Mouse (Mus musculus): Measurements from ENCODE around the gene Tinagl1. TPM values are rescaled to one million over a fixed set of nuclear protein-coding genes. Genes with fewer than 3 reads are reported as not detected.

Tinagl1 gene
- not detected for total RNA-seq (2023)

GRCm38 (mm10) chr4:130175072-130175711 lies at the start of gene Tinagl1:
Gene Tinagl1 (minus strand): TSS chr4:130175122.

GRCm38 (mm10) chr4:130222179-130222578 lies 47.3 kb upstream of the Tinagl1 start, which contains the start of gene Gm853:
Gene Gm853 (minus strand): TSS chr4:130222401.

GRCm38 (mm10) chr4:130139214-130139492 lies 35.8 kb downstream of the Tinagl1 start, which contains the start of gene Hcrtr1:
Gene Hcrtr1 (minus strand): TSS chr4:130139359.

Other genes with a start within 250 kb of the Tinagl1 start
- gene Spocd1, start 245.9 kb downstream of the Tinagl1 start, total RNA-seq (2023): not detected
- gene Adgrb2, start 190.3 kb downstream of the Tinagl1 start, total RNA-seq (2023): 1 to 10 TPM; 1.8 to 2.8 TPM
- not detected for gene Col16a1, start 127.3 kb downstream of the Tinagl1 start, total RNA-seq (2023)
- 10 to 100 TPM; 31.2 to 32.0 TPM for gene Pef1, start 72.6 kb downstream of the Tinagl1 start, total RNA-seq (2023)
- not detected for gene Hcrtr1, start 35.8 kb downstream of the Tinagl1 start, total RNA-seq (2023)
- gene Gm853, start 47.3 kb upstream of the Tinagl1 start, total RNA-seq (2023): not detected
- under 1 TPM in 1 of 2 experiments, not detected in 1; 0.84 TPM for gene Serinc2, start 104.1 kb upstream of the Tinagl1 start, total RNA-seq (2023)
- not detected for gene Fabp3, start 133.5 kb upstream of the Tinagl1 start, total RNA-seq (2023)
- 1 to 10 TPM in 1 of 2 experiments, not detected in 1; 3.7 TPM for gene Gm10570, start 133.6 kb upstream of the Tinagl1 start, total RNA-seq (2023)
- 10 to 100 TPM; 31.3 to 37.4 TPM for gene Zcchc17, start 184.8 kb upstream of the Tinagl1 start, total RNA-seq (2023)
- 10 to 100 TPM; 67.7 to 72.2 TPM for gene Snrnp40, start 185.0 kb upstream of the Tinagl1 start, total RNA-seq (2023)

Measured in T-cell, adult 66 days (primary cell).